In the genomic region with DNA sequence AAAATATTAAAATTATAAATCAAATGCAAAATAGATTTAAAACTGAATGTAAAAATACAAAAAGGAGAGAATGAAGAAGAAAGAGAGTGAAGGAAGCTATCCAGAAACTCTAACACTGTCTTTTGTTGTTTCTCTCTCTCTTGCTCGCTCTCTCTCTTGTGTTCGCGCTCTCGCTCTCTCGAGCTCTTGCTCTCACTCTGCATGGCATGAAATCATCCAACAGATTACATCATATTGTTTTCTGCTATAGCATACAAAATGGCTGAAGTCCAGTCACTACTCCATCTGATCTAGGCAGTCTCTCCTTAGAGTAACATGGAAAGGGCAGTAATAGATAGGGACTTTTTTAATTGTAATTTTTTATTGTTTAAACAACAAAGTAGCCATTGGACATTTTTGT, we compare ENCODE assay signal across 32 mouse cellular contexts.
"Had no signal": no experiment of that assay in that cellular context is flagged by ENCODE, and none has a peak within 500 bp of the region (broad histone marks: within the 10 kb centered on the region; RNA-seq: fewer than 3 reads in every experiment).

No protein-coding gene starts in this region.

- ATAC-seq: liver, embryonic 12.5 days; liver, postnatal 0 days; lung, postnatal 0 days; midbrain, embryonic 13.5 days; midbrain, embryonic 15.5 days; midbrain, embryonic 16.5 days had no signal

- H3K9me3 ChIP-seq: limb, embryonic 10.5 days; limb, embryonic 12.5 days; limb, embryonic 13.5 days; limb, embryonic 15.5 days; liver, embryonic 12.5 days; liver, embryonic 13.5 days; liver, embryonic 15.5 days; lung, embryonic 15.5 days; megakaryocyte, embryonic 14.5 days; midbrain, embryonic 10.5 days; midbrain, embryonic 12.5 days; midbrain, embryonic 13.5 days; midbrain, embryonic 15.5 days; neural tube, embryonic 12.5 days had no signal

- DNase-seq: left cerebral cortex, postnatal 4 days; liver; liver, embryonic 13.5 days; liver, postnatal 0 days; lung, adult 18-20 months; lung, adult 2 months; lung, embryonic 14.5 days; lung, postnatal 10 days; lung, postnatal 14 days; lung, postnatal 36 days; lung, postnatal 4 days; midbrain, embryonic 14.5 days had no signal

- H3K4me3 ChIP-seq: limb, embryonic 10.5 days; limb, embryonic 12.5 days; limb, embryonic 13.5 days; limb, embryonic 15.5 days; liver, embryonic 12.5 days; liver, embryonic 13.5 days; liver, embryonic 15.5 days; lung, embryonic 15.5 days; megakaryocyte, embryonic 14.5 days; midbrain, embryonic 10.5 days; midbrain, embryonic 12.5 days; midbrain, embryonic 13.5 days; midbrain, embryonic 15.5 days; myocyte; neural tube, embryonic 12.5 days had no signal

- H3K4me2 ChIP-seq: limb, embryonic 12.5 days; limb, embryonic 13.5 days; limb, embryonic 15.5 days; liver, embryonic 11.5 days; liver, embryonic 12.5 days; liver, embryonic 13.5 days; liver, embryonic 15.5 days; lung, embryonic 14.5 days; lung, embryonic 15.5 days; midbrain, embryonic 11.5 days; midbrain, embryonic 12.5 days; midbrain, embryonic 13.5 days; midbrain, embryonic 15.5 days; neural tube, embryonic 12.5 days had no signal

- H3K27me3 ChIP-seq: limb, embryonic 12.5 days; limb, embryonic 13.5 days; limb, embryonic 15.5 days; liver, embryonic 12.5 days; liver, embryonic 13.5 days; liver, embryonic 15.5 days; lung, embryonic 15.5 days; megakaryocyte, embryonic 14.5 days; midbrain, embryonic 12.5 days; midbrain, embryonic 13.5 days; midbrain, embryonic 15.5 days; neural tube, embryonic 12.5 days had no signal

- H3K36me3 ChIP-seq: limb, embryonic 10.5 days; limb, embryonic 12.5 days; limb, embryonic 13.5 days; limb, embryonic 15.5 days; liver, embryonic 12.5 days; liver, embryonic 13.5 days; liver, embryonic 15.5 days; lung, embryonic 15.5 days; midbrain, embryonic 10.5 days; midbrain, embryonic 12.5 days; midbrain, embryonic 13.5 days; midbrain, embryonic 15.5 days; neural tube, embryonic 12.5 days had no signal

- H3K9ac ChIP-seq: limb, embryonic 12.5 days; limb, embryonic 13.5 days; limb, embryonic 15.5 days; liver, embryonic 12.5 days; liver, embryonic 13.5 days; liver, embryonic 14.5 days; liver, embryonic 15.5 days; liver, postnatal 0 days; lung, embryonic 14.5 days; lung, embryonic 15.5 days; midbrain, embryonic 12.5 days; midbrain, embryonic 13.5 days; midbrain, embryonic 15.5 days; neural tube, embryonic 12.5 days had no signal

- H3K27ac ChIP-seq: limb, embryonic 10.5 days; limb, embryonic 12.5 days; limb, embryonic 13.5 days; limb, embryonic 15.5 days; liver, embryonic 12.5 days; liver, embryonic 13.5 days; liver, embryonic 14.5 days; liver, embryonic 15.5 days; lung, embryonic 15.5 days; macrophage; midbrain, embryonic 10.5 days; midbrain, embryonic 12.5 days; midbrain, embryonic 13.5 days; midbrain, embryonic 15.5 days; neural tube, embryonic 12.5 days had no signal

- H3K4me1 ChIP-seq: limb, embryonic 10.5 days; limb, embryonic 12.5 days; limb, embryonic 13.5 days; limb, embryonic 15.5 days; liver, embryonic 12.5 days; liver, embryonic 13.5 days; liver, embryonic 15.5 days; megakaryocyte, embryonic 14.5 days; neural tube, embryonic 12.5 days had no signal
